Mouse (Mus musculus): ENCODE data around the gene Sobp.

- no peak for TF ChIP-seq CTCF (IDR thresholded peaks at IDR 0.05; ENCODE audit: low read depth)
- TF ChIP-seq EP300 (IDR thresholded peaks at IDR 0.05; ENCODE audit: low read depth) = no peak
These were observed 196.0 kb downstream of the Sobp start for GRCm38 (mm10) chr10:42978346-42978745.
